Mouse (Mus musculus): ENCODE results near the gene Magea1.
"Not testable (repeated sequence)": the region's sequence is repeated elsewhere in the genome, so short reads cannot be mapped to it uniquely, and the experiment has no call there.

The Magea1 gene

DNA sequence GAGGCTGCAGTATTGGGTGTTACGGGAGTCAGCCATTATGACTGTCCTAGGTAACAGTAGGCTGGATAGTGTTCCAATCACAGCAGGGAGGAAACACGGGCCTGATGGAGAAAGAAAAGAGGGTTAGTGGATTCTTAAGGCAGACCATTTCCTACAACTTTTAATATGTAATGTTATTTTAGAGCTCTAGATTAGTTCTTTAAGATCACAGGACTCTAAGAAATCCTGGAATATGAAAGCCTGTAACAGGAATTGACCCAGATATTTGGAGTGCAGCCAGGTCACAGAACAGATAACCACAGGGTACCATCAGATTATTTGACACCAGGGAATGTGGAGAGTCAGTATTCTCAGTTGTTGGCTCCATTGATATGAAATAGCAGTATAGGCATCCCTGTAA, at the start of gene Magea1:
Gene Magea1 (minus strand): TSS at position 101 of the 400 bp plus-strand sequence.
- DNase-seq (ENCODE audit: low spot score in 2 of 2): not testable (repeated sequence)

DNA sequence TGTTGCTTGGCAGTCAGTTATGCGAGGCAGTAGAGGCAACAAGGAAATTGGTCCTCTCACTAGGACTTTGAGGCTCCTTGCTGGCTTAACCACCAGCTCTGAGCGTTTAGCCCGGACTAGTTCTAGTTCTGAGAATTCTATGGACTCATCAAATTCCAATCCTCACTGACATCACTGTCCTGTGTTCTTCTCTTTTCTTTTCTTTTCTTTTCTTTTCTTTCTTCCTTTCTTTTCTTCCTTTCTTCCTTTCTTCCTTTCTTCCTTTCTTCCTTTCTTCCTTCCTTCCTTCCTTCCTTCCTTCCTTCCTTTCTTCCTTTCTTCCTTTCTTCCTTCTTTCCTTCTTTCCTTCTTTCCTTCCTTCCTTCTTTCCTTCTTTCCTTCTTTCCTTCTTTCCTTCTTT, 38.7 kb upstream of the Magea1 start, which contains the start of gene Cldn34b2:
Gene Cldn34b2 (minus strand): TSS at position 101 of the 400 bp plus-strand sequence.
- not testable (repeated sequence) for DNase-seq (ENCODE audit: low spot score in 2 of 2)

DNA sequence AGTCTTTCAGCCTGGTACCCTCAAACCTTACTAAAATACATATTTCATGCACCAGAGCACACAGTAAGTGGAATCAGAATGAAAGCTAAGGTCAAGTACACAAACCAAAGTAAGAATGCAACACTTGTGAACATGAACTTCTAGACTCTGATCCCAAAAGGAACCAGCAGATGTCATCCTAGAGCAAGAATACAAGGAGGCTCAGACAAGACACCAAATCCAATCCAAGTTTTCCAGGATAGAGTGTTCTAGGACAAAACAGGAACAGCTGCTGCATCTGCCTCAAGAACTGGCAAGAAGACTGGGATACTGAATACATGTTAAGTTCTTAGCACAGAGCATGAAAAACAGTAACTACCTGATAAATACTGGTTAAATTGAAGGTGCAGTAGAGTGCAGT, 8.4 kb upstream of the Magea1 start:
- no peak for DNase-seq (ENCODE audit: low spot score in 2 of 2)

DNA sequence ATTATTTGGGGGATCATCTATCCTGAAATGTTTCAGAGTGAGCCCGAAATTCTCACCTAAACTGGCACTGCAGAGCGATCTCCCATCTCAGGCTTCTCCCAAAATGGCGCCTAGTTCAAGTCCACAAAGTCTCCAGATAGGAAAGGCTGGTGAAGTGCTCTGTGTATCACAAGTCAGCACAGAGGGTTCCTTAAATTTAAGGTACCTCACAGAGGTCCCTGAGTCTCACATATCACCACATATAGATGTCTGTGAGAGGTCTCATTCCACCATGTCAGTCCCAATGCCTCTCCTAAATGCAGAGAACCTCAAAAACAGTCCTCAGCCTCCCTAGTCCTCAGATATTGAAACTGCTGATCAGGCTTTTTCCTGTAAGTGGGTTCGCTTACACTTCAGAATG, 4.0 kb upstream of the Magea1 start, which contains the start of gene Magea2:
Gene Magea2 (minus strand): TSS at position 101 of the 400 bp plus-strand sequence.
- DNase-seq (ENCODE audit: low spot score in 2 of 2): not testable (repeated sequence)

DNA sequence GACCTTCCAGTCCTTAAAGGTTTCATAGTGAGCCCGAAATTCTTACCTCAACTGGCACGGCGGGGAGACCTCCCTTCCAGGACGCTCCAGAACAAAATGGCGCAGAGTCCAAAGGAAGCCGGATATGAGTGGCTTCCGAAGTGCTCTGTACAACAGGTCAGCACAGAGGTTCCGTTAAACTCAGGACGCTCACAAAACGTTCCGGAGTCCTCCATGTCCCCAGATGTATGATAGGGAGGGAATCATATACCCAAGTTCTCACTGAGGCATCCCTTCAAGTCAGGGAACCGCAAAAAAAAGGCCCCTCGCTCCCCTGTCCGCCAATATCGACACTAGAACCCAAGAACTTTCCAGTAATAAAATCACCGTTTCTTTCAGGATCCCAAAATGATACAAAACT, 26.5 kb downstream of the Magea1 start, which contains the start of gene Magea5:
Gene Magea5 (minus strand): TSS at position 101 of the 400 bp plus-strand sequence.
- DNase-seq (ENCODE audit: low spot score in 2 of 2): not testable (repeated sequence)
